23 mouse cellular contexts compared by ENCODE assay signal in the genomic region with DNA sequence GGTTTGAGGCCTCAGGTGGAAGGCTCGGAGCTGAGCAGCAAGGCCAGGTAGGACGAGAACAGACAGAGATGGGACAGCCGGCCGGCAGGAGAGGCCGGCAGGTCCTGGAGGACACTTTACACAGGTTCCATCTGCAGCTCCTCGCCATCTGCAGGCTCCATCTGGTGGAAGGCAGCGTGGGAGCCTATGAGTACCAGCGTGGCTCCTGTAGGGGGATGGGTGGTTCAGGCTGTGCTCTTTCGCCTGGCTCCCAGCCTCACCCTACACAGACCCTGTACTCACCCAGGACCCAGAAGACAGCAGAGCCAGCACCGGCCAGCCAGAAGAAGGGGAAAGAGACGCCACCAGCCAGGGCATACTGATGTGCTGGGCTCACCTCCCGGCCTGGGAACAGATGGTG. TPM values are rescaled to one million over a fixed set of nuclear protein-coding genes. Genes with fewer than 3 reads are reported as not detected.
A peak's percentile ranks its signal among the peaks of the same experiment; 100 is the strongest.
DNase-seq lines count a peak whose midpoint lies in the region; ATAC-seq and TF ChIP-seq lines count a peak whose summit lies in the region.
"Had no signal": no experiment of that assay in that cellular context is flagged by ENCODE, and none has a peak within 500 bp of the region (broad histone marks: within the 10 kb centered on the region; RNA-seq: fewer than 3 reads in every experiment).

No protein-coding gene starts in this region.

- no peaks in the 10 kb centered on the region for H3K9me3 ChIP-seq in hindbrain, postnatal 0 days (ENCODE audit: low read length)
- no peaks in the 10 kb centered on the region for H3K9me3 ChIP-seq in hindbrain, embryonic 13.5 days
- H3K9me3 ChIP-seq in hindbrain, embryonic 14.5 days (ENCODE audit: control insufficient read depth, low read length) = no peaks in the 10 kb centered on the region
- H3K9me3 ChIP-seq: embryonic facial prominence, embryonic 15.5 days; liver, embryonic 13.5 days; stomach, embryonic 15.5 days had no signal

- no peak overlapping the region for H3K4me2 ChIP-seq in hindbrain, postnatal 0 days (ENCODE audit: low read depth, low read length)
- H3K4me2 ChIP-seq in hindbrain, embryonic 13.5 days = no peak overlapping the region
- no peak overlapping the region for H3K4me2 ChIP-seq in hindbrain, embryonic 14.5 days (replicated peaks)
- H3K4me2 ChIP-seq: embryonic facial prominence, embryonic 15.5 days; liver, embryonic 13.5 days; midbrain, embryonic 11.5 days; stomach, embryonic 15.5 days had no signal

- H3K4me1 ChIP-seq in hindbrain, postnatal 0 days (ENCODE audit: insufficient read depth, low read length) = no peaks in the 10 kb centered on the region
- peaks cover 16% of the 10 kb centered on the region for H3K4me1 ChIP-seq in hindbrain, embryonic 13.5 days (replicated peaks)
- H3K4me1 ChIP-seq in hindbrain, embryonic 14.5 days (replicated peaks; ENCODE audit: control insufficient read depth, insufficient read depth, low read length) = peaks cover 9% of the 10 kb centered on the region; the same call in 1 of the 2 replicates

- peak; percentile 30; the same call in 1 of the 2 replicates for TF ChIP-seq CTCF in hindbrain, postnatal 0 days (IDR thresholded peaks at IDR 0.05; ENCODE audit: low read depth)
- TF ChIP-seq CTCF in brain, embryonic 14.5 days (IDR thresholded peaks at IDR 0.05; ENCODE audit: borderline replicate concordance, extremely low read depth, insufficient read depth, insufficient read length) = no peak

- no peaks in the 10 kb centered on the region for H3K36me3 ChIP-seq in hindbrain, postnatal 0 days (ENCODE audit: insufficient read depth, low read length)
- H3K36me3 ChIP-seq in hindbrain, embryonic 13.5 days = peaks cover 12% of the 10 kb centered on the region
- H3K36me3 ChIP-seq in hindbrain, embryonic 14.5 days (replicated peaks; ENCODE audit: control insufficient read depth, insufficient read depth) = peaks cover 14% of the 10 kb centered on the region
- H3K36me3 ChIP-seq: stomach, embryonic 15.5 days had no signal

- no peak for TF ChIP-seq POLR2A in brain, embryonic 14.5 days (IDR thresholded peaks at IDR 0.05; ENCODE audit: borderline replicate concordance, extremely low read depth, insufficient read depth, insufficient read length, poor library complexity, severe bottlenecking)

- ATAC-seq in hindbrain, postnatal 0 days = no peak
- ATAC-seq in hindbrain, embryonic 13.5 days (ENCODE audit: low FRiP score) = no peak
- ATAC-seq in hindbrain, embryonic 14.5 days (ENCODE audit: low FRiP score) = no peak
- ATAC-seq: forebrain, embryonic 16.5 days had no signal

- WGBS in hindbrain, postnatal 0 days = 54% methylated on average over 11 of the region's 12 CpGs
- 75% methylated on average over 12 of the region's 12 CpGs for WGBS in hindbrain, embryonic 13.5 days
- 71% methylated on average over 12 of the region's 12 CpGs for WGBS in hindbrain, embryonic 14.5 days

- no peak overlapping the region for H3K4me3 ChIP-seq in hindbrain, postnatal 0 days (ENCODE audit: low read length)
- no peak overlapping the region for H3K4me3 ChIP-seq in hindbrain, embryonic 13.5 days
- no peak overlapping the region for H3K4me3 ChIP-seq in hindbrain, embryonic 14.5 days (replicated peaks; ENCODE audit: low read length)
- H3K4me3 ChIP-seq: embryonic facial prominence, embryonic 15.5 days; liver, embryonic 13.5 days; stomach, embryonic 15.5 days had no signal

- DNase-seq in hindbrain, postnatal 0 days (ENCODE audit: low spot score) = peak; percentile 47
- DNase-seq in brain, embryonic 14.5 days (ENCODE audit: low read depth) = peak; percentile 31
- DNase-seq in cerebellum, adult 9-10 months = peak; percentile 91
- peak; percentile 58 to 68 for DNase-seq in left cerebral cortex, postnatal 36 days (ENCODE audit: low spot score in 2 of 2)
- DNase-seq in urinary bladder, adult 2 months (ENCODE audit: low spot score) = no peak
- no peak for DNase-seq in hindbrain, embryonic 14.5 days (ENCODE audit: low spot score)
- DNase-seq: adrenal gland, postnatal 10 days; heart, postnatal 14 days; liver, embryonic 13.5 days; lung, postnatal 10 days; thymus, postnatal 4 days had no signal

- intact Hi-C loops in left cerebral cortex, postnatal 36 days (cut with DNase I) = loop anchor here (10.0 kb wide), 1 partner anchor 155 kb away; no protein-coding TSS in a partner anchor

- H3K27ac ChIP-seq in hindbrain, postnatal 0 days = no peak overlapping the region
- no peak overlapping the region for H3K27ac ChIP-seq in hindbrain, embryonic 13.5 days
- H3K27ac ChIP-seq in hindbrain, embryonic 14.5 days = no peak overlapping the region
- H3K27ac ChIP-seq: embryonic facial prominence, embryonic 15.5 days; liver, embryonic 13.5 days; stomach, embryonic 15.5 days had no signal

- H3K27me3 ChIP-seq in hindbrain, postnatal 0 days (ENCODE audit: insufficient read depth, low read length) = no peaks in the 10 kb centered on the region
- H3K27me3 ChIP-seq in hindbrain, embryonic 13.5 days = no peaks in the 10 kb centered on the region
- H3K27me3 ChIP-seq in hindbrain, embryonic 14.5 days (ENCODE audit: control insufficient read depth, insufficient read depth, low read length) = no peaks in the 10 kb centered on the region
- H3K27me3 ChIP-seq: embryonic facial prominence, embryonic 15.5 days; liver, embryonic 13.5 days; stomach, embryonic 15.5 days had no signal

- H3K9ac ChIP-seq in hindbrain, postnatal 0 days (replicated peaks; ENCODE audit: low read length) = no peak overlapping the region
- H3K9ac ChIP-seq in hindbrain, embryonic 13.5 days = no peak overlapping the region
- no peak overlapping the region for H3K9ac ChIP-seq in hindbrain, embryonic 14.5 days
- H3K9ac ChIP-seq: embryonic facial prominence, embryonic 15.5 days; liver, embryonic 13.5 days; stomach, embryonic 15.5 days had no signal

RNA-seq across cellular contexts. Expression of gene Rabac1, which starts 2.7 kb away (rescaled TPM):
- total RNA-seq in hindbrain, postnatal 0 days (2014; rRNA removed) = 705 and 708 TPM in 2 replicates
- polyA plus RNA-seq in hindbrain, postnatal 0 days (2015; fragmentation: Nextera tagmentation; extraction: Ambion mirVana) = 497 and 530 TPM in 2 replicates
- polyA plus RNA-seq in hindbrain, embryonic 13.5 days (2015; fragmentation: Nextera tagmentation; extraction: Ambion mirVana) = 220 and 226 TPM in 2 replicates
- polyA plus RNA-seq in brain, embryonic 14.5 days (2012; rRNA removed) = 244 and 306 TPM in 2 replicates
- 100 to 1,000 TPM; 276 to 329 TPM for total RNA-seq in left cerebral cortex, postnatal 36 days (2021)
- 367 and 429 TPM in 2 replicates for polyA plus RNA-seq in urinary bladder, adult 2 months (2012; rRNA removed)
- polyA plus RNA-seq in hindbrain, embryonic 14.5 days (2014; fragmentation: Nextera tagmentation; extraction: Ambion mirVana) = 331 and 332 TPM in 2 replicates

RNA-seq across cellular contexts. Expression of gene Gm4881, which starts 25.5 kb away (rescaled TPM):
- 0.90 and 6.6 TPM in 2 replicates for total RNA-seq in hindbrain, postnatal 0 days (2014; rRNA removed)
- polyA plus RNA-seq in hindbrain, postnatal 0 days (2015; fragmentation: Nextera tagmentation; extraction: Ambion mirVana) = 2.4 TPM in 2 replicates
- 5.1 and 5.8 TPM in 2 replicates for polyA plus RNA-seq in hindbrain, embryonic 13.5 days (2015; fragmentation: Nextera tagmentation; extraction: Ambion mirVana)
- polyA plus RNA-seq in brain, embryonic 14.5 days (2012; rRNA removed) = 5.9 and 11.2 TPM in 2 replicates
- total RNA-seq in left cerebral cortex, postnatal 36 days (2021) = not detected
- not detected in 2 replicates for polyA plus RNA-seq in urinary bladder, adult 2 months (2012; rRNA removed)
- 5.9 and 6.6 TPM in 2 replicates for polyA plus RNA-seq in hindbrain, embryonic 14.5 days (2014; fragmentation: Nextera tagmentation; extraction: Ambion mirVana)
- total RNA-seq: adrenal gland, postnatal 10 days; ES-E14; gastrocnemius, adult 8-10 months; heart, adult 8-10 months; heart, postnatal 14 days; left cerebral cortex, postnatal 10 days had no signal
- polyA plus RNA-seq: C2C12; embryonic facial prominence, embryonic 15.5 days; intestine, embryonic 14.5 days; liver, embryonic 13.5 days; small intestine, adult 2 months; stomach, embryonic 15.5 days had no signal

RNA-seq across cellular contexts. Expression of gene Atp1a3, which starts 36.0 kb away (rescaled TPM):
- 572 and 588 TPM in 2 replicates for total RNA-seq in hindbrain, postnatal 0 days (2014; rRNA removed)
- 649 and 730 TPM in 2 replicates for polyA plus RNA-seq in hindbrain, postnatal 0 days (2015; fragmentation: Nextera tagmentation; extraction: Ambion mirVana)
- polyA plus RNA-seq in hindbrain, embryonic 13.5 days (2015; fragmentation: Nextera tagmentation; extraction: Ambion mirVana) = 253 and 258 TPM in 2 replicates
- polyA plus RNA-seq in brain, embryonic 14.5 days (2012; rRNA removed) = 160 and 331 TPM in 2 replicates
- 1,000 to 10,000 TPM; 2,106 to 2,179 TPM for total RNA-seq in left cerebral cortex, postnatal 36 days (2021)
- 0.51 and 0.93 TPM in 2 replicates for polyA plus RNA-seq in urinary bladder, adult 2 months (2012; rRNA removed)
- polyA plus RNA-seq in hindbrain, embryonic 14.5 days (2014; fragmentation: Nextera tagmentation; extraction: Ambion mirVana) = 404 and 524 TPM in 2 replicates

Comparison
In these comparisons a context has a peak if more than half of its experiments do, and no peak if none do; other contexts are left out.
1. DNase-seq: peak in hindbrain, postnatal 0 days (single experiment), brain, embryonic 14.5 days (single experiment), cerebellum, adult 9-10 months (single experiment) and left cerebral cortex, postnatal 36 days (2 of 2); none in urinary bladder, adult 2 months (single experiment) and hindbrain, embryonic 14.5 days (single experiment).
2. RNA of gene Atp1a3, which starts 36.0 kb away (polyA plus RNA-seq): 649 to 730 TPM in hindbrain, postnatal 0 days, 404 to 524 TPM in hindbrain, embryonic 14.5 days, 160 to 331 TPM in brain, embryonic 14.5 days and 253 to 258 TPM in hindbrain, embryonic 13.5 days; 0.51 to 0.93 TPM in urinary bladder, adult 2 months; every median in the first group is over 10 times any median in the second.